Mouse (Mus musculus): ENCODE measurements at regions not wholly inside any gene's neighbourhood (a gene's known extent, or its start where the extent isn't known, plus 50 kb on each side); places are given as distances from the start of the nearest gene placed in this dataset.

DNA sequence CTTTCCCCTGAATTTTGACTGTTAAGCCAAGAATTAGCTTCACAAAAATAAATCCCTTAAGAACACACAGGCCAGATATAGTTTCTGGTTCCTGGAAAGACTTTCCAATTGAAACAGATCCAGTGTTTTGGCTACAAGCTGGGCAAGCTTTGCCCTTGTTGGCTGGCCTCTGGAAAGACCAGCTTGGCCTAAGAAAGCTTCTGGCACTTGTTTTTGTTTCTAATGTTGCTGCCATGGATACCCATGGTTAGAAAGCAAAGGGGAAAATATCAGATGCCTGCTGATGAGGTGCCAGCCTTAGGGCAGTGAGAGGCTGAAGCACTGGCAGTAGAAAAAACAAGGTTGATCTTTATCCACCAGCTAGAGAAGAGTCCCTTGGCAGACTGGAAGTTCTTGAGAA is 228.2 kb downstream of the Klhl13 start:
- no peak for DNase-seq (ENCODE audit: extremely low spot score, low spot score)
- Histone ChIP-seq H3K27ac (no peak overlapping the region), H3K27me3 (ENCODE audit: poor library complexity, severe bottlenecking) (no peaks in the 10 kb centered on the region), H3K4me1 (no peaks in the 10 kb centered on the region), H3K36me3 (replicated peaks) (no peaks in the 10 kb centered on the region), H3K9me3 (no peaks in the 10 kb centered on the region), H3K4me3 (no peak overlapping the region)

DNA sequence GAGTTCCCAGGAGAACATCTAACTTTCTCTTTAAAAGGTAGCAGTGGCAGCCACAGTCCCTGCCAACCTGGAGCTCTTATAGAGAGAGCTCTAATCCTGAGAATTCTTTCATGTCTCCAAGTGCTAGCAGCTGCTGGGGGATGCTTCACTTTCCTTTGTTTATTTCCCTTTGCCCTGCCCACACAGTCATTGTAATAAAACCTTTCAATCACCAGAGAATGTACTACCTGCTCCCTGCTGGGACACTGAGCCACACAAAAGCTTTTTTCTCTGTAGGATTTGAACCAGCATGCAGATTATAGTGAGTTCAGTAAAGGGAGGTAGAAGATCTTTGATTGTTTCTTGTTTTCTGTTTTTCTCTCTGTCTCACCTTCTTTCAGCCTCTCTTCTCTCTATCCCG is 269.0 kb downstream of the Klhl13 start:
- 21% methylated on average over 1 of the region's 1 CpGs for WGBS
- peaks cover 12% of the 10 kb centered on the region for H3K4me1 ChIP-seq
- no peaks in the 10 kb centered on the region for H3K36me3 ChIP-seq (replicated peaks)
- no peaks in the 10 kb centered on the region for H3K9me3 ChIP-seq
- H3K27me3 ChIP-seq (ENCODE audit: poor library complexity, severe bottlenecking) = no peaks in the 10 kb centered on the region
- no peak overlapping the region for H3K4me3 ChIP-seq
- no peak for DNase-seq (ENCODE audit: extremely low spot score, low spot score)
- peak overlapping the region; percentile 62 for H3K27ac ChIP-seq

DNA sequence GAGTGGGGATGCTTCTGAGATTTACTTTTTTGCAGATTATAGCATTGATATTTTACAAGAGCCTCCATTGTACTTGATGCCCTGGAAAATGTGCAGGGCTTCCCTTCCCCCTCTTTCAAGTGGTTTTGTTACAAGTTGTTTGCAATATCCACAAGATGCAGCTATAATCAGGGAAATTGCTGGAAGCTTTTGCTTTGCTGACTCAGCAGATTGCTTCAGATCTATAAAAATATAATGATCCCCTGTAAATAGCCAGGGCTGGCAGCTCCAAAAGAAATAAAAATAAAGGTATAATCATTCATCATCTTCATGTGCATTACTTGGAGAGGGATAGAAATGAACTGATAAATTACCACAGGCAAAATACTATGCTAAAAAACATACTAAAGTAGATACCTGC is 272.1 kb downstream of the Klhl13 start:
- no peaks in the 10 kb centered on the region for H3K9me3 ChIP-seq
- H3K27ac ChIP-seq = no peak overlapping the region
- no peaks in the 10 kb centered on the region for H3K36me3 ChIP-seq (replicated peaks)
- H3K27me3 ChIP-seq (ENCODE audit: poor library complexity, severe bottlenecking) = no peaks in the 10 kb centered on the region
- no peak overlapping the region for H3K4me3 ChIP-seq
- no peak for DNase-seq (ENCODE audit: extremely low spot score, low spot score)
- H3K4me1 ChIP-seq = peaks cover 18% of the 10 kb centered on the region

DNA sequence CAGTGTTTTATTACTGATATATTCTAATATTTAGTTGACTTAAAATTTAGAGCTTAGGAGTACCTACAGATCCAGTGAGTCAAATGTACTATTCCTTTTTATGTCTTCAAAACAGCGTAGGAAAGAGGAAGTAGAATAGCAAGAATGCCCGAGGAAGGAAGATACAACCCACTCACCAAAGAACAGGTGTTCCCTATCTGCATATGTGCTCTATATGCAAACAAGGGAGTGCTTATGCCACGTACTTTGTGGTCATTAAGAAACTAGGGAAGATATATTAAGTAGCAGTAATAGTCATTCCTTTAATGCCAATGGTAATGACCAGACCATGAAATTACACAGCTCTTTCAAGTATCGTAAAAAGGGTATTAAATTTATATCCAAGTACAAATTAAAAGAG is 298.4 kb downstream of the Klhl13 start:
- Histone ChIP-seq H3K36me3 (replicated peaks) (no peaks in the 10 kb centered on the region), H3K9me3 (no peaks in the 10 kb centered on the region), H3K4me1 (no peaks in the 10 kb centered on the region; the same call in 1 of the 2 replicates), H3K27me3 (ENCODE audit: poor library complexity, severe bottlenecking) (no peaks in the 10 kb centered on the region), H3K27ac (no peak overlapping the region), H3K4me3 (no peak overlapping the region)
- DNase-seq (ENCODE audit: extremely low spot score, low spot score) = no peak
- 92% methylated on average over 4 of the region's 4 CpGs for WGBS

DNA sequence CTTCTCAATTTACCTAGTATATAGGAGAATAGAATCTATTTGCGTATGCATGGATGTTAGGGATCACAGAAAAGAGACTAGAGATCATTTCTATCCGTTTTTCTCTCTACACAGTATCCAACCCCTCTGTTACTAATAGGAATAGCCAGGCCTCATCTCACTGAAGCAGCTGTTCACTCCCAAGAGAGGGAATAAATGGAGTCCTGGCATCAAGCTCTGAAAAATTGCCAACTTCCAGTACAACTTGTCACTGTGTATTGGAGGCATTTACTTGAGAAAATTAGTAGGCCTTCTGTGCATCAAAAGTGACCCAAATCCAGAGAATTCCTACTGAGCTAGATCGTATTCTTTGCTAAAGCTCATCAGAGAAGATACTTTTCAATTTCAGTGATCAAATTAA is 337.3 kb downstream of the Klhl13 start:
- Histone ChIP-seq H3K27ac (no peak overlapping the region), H3K9me3 (no peaks in the 10 kb centered on the region), H3K36me3 (replicated peaks) (no peaks in the 10 kb centered on the region), H3K27me3 (ENCODE audit: poor library complexity, severe bottlenecking) (no peaks in the 10 kb centered on the region), H3K4me3 (no peak overlapping the region), H3K4me1 (no peaks in the 10 kb centered on the region)
- 84% methylated on average over 3 of the region's 3 CpGs for WGBS
- DNase-seq (ENCODE audit: extremely low spot score, low spot score) = no peak

DNA sequence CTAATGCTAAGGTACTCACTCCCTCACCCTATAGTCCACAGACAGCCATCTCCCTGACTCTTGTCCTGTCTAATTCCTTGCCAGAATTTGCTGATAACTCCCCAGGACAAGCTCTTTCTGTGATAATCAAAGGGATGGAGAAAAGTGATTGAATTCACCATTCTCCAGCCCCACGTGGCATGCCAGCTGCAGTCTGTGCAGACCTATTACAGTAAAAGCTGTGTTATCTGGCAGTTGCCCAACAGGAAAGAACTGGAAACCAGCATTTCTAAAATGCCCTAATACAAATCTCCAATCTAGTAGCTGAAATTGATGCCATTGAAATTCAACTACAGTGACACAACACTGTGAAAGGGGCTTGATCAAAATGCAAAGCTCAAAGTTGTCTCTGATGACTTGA is 349.3 kb downstream of the Klhl13 start:
- no peaks in the 10 kb centered on the region for H3K9me3 ChIP-seq
- no peak for DNase-seq (ENCODE audit: extremely low spot score, low spot score)
- H3K27me3 ChIP-seq (ENCODE audit: poor library complexity, severe bottlenecking) = no peaks in the 10 kb centered on the region
- no peak overlapping the region for H3K4me3 ChIP-seq
- no peaks in the 10 kb centered on the region for H3K36me3 ChIP-seq (replicated peaks)
- 86% methylated on average over 1 of the region's 1 CpGs for WGBS
- H3K4me1 ChIP-seq = no peaks in the 10 kb centered on the region
- no peak overlapping the region for H3K27ac ChIP-seq

DNA sequence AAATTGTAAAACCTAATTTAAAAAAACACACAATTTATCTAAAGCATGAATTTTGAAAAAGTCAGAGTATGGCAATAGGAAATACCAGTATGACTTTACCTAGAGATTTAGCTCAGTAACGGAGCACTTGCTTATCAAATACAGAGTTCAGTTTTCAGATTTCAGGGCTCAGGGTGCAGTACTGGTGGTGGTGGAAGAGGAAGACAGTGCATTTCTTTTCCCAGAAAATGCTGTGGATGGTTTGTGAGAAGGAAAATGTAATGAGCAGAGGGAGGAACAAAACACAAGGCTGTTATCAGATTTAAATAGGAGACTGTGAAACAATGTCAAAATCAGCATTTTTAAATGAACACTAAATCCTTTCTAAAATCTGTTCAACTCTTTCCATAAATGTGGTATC is 349.8 kb downstream of the Klhl13 start:
- DNase-seq (ENCODE audit: extremely low spot score, low spot score) = no peak
- WGBS = 90% methylated on average over 1 of the region's 1 CpGs
- Histone ChIP-seq H3K36me3 (replicated peaks) (no peaks in the 10 kb centered on the region), H3K4me1 (no peaks in the 10 kb centered on the region), H3K27ac (no peak overlapping the region), H3K9me3 (no peaks in the 10 kb centered on the region), H3K4me3 (no peak overlapping the region), H3K27me3 (ENCODE audit: poor library complexity, severe bottlenecking) (no peaks in the 10 kb centered on the region)

Measured in forebrain, embryonic 10.5 days (tissue).